Mouse (Mus musculus): ENCODE data around the gene Gm5105.

The Gm5105 gene

DNA sequence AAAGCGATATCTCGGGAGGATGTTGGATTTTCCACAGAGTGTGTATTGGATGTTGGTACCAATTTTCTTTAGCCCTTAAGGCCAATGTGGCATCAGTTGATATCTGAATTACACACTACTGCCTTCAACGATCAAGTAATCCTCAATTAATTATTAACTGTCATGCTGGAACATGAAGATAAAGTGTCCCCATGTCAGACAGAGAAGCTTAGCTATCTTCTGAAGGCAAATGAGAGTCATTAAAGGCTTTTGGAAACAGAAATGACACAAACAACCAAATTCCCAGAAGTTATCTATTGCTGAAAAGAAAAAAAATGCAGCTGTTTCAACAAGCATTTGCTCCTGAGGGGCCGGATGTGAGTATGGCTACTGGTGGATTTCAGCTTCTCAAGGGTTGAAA is 45.2 kb downstream of the Gm5105 start:
- DNase-seq: no peak

DNA sequence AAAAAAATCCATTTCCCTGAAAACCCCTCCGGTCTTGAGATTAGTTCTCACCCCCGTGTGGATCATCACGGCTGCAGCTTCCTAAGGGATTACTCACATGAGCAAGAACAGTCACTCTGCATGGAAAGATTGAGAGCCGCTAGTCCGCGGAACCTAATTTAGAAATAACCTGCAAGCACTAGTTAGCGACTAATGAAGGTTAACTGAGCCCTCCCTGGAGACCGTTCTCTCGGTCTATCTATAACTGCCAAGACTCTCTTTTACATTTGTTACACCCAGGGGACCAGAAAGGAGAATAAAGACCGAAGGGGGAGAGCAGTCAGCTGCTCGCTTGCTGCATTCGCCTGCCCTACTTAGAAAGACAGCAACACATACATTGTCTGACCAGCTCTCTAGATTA is 50.4 kb downstream of the Gm5105 start:
- DNase-seq: no peak

- no peak for DNase-seq
Measured at GRCm38 (mm10) chr3:138014725-138015124, 52.5 kb downstream of the Gm5105 start.

DNA sequence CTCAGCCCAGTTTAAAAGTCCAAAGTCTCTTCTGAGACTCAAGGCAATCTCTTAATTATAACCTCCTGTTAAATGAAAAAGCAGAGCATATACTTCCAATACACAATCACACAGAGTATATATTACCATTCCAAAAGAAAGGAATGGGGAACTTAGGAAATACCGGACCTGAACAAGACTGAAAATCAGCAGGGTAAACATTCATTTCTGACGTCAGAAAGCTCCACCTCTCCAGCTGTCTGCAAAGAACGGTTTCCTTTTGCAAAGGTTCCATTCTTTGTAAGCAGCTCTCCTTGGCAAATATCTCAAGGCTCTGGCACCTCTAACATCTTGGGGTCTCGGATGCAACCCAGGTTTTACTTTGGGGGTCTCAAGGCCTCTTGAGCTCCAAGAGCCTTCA is 54.8 kb downstream of the Gm5105 start:
- peak; percentile 11 for DNase-seq

DNA sequence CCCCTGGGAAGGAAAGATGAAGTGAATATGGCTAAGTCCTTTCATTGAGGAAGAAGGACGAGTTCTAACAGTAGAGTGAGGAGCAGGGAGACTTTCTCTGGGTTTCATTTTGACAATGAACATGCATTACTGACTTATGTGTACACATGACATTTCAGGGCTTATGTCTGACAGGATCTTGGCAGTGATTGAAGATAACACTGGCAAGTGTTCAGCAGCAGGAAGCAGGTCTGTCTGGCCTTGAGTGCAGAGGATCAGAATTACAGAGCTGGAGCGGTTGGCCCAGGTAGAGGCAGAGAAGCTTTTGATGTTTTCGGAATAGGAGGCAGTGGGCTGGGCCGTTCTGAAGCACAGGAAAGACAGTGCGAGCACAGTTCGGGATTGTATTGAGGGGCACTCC is 59.0 kb downstream of the Gm5105 start:
- DNase-seq: no peak

GRCm38 (mm10) chr3:138006896-138007295 is 60.3 kb downstream of the Gm5105 start:
- no peak for DNase-seq

DNA sequence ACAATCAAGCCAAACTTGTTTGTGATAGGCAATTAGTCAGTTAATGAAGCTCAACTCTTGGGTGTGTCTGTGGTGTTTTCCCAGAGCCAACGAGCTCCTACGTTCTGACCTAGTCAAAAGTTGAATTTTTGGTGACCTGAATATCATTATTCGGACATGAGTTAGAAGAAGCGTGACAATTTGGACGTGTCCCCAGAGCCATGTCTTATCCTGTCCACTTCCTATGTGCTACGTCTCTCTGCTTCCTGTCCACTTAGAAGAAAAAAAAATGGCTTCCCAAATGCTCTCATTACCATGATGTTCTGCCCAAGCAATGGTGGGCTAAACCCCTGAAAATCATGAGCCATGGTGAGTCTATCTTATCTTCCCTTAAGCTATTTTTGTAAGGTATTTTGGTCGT is 63.9 kb downstream of the Gm5105 start:
- no peak for DNase-seq

- no peak for DNase-seq
Measured at GRCm38 (mm10) chr3:138002545-138002944, 64.6 kb downstream of the Gm5105 start.

- DNase-seq: no peak
Measured at GRCm38 (mm10) chr3:138001865-138002264, 65.3 kb downstream of the Gm5105 start.

- no peak for DNase-seq
Measured at GRCm38 (mm10) chr3:138000724-138001069, 66.5 kb downstream of the Gm5105 start.

- no peak for DNase-seq
Measured at GRCm38 (mm10) chr3:138000062-138000723, 67.0 kb downstream of the Gm5105 start.

- DNase-seq: no peak
Measured at GRCm38 (mm10) chr3:137999224-137999790, 67.9 kb downstream of the Gm5105 start.
